Mouse (Mus musculus): ENCODE data around the gene Adamts14.

Adamts14 gene

GRCm38 (mm10) chr10:61275669-61276110 is 2.5 kb upstream of the Adamts14 start:
- no peak for DNase-seq (ENCODE audit: low spot score)

GRCm38 (mm10) chr10:61274532-61274931 is 1.3 kb upstream of the Adamts14 start:
- no peak for DNase-seq (ENCODE audit: low spot score)

DNA sequence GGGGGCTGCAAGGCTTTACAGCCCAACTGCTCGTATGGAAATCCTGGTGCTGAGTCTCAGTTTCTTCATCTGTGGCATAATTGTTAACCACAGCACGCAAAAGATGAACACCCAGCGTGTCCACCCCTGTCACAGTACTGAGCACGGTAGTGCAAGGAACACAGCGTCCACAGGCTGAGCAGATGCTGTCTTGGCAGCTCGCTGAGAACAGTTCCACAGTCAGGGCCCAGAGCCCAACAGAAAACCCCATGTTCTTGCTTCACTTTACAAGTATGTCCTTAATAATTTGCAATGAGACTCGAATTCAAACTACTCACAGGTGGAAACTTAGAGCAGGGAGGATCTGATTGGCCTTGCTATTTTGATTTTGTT is 592 bp upstream of the Adamts14 start:
- no peak for DNase-seq (ENCODE audit: low spot score)

DNA sequence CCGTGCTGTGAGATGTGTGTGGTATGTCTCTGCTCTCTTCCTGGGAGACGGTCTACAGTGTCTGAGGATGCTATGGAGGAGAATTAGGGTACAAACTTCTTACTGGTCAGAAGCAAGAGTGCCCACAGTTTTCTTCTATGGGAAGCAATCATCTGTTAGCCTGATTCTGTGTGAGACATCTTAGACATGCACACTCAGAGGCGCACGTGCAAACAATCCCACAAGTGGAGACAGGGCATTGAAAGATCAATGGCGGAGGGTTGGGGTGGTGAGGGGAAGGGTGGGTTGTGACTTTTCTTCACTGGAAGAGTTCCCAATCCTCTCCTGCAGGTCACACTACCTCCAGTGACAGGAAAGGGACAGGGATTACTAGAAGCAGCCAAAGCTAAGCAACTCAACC is 607 bp downstream of the Adamts14 start:
- DNase-seq (ENCODE audit: low spot score): no peak

DNA sequence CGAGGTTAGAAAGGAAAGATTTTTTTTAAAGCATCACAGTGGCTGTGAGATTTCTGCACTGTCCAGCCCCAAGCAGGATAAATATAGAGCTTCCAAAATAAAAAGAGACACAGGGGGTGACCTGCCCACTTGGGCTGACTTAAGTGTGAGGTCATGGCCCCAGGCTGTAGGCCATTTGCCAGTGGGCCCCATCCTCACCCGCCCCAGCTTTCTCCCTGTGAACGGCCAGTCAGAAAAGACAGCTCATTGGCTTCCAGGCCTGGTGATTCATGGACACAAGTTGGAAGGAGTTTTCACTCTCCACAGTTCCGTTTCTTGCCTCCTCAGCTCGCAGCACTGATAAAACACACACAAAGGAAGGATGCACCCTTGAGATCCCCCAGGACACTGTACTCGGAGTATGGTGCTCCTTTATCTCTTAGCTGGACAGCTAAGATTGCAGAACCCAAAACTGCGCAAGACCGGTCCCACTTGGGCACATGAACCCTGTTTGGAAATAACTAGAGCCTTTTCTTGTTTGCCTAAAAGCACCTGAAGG is 1.1 kb downstream of the Adamts14 start:
- DNase-seq (ENCODE audit: low spot score): no peak

GRCm38 (mm10) chr10:61267378-61267777 is 5.9 kb downstream of the Adamts14 start:
- DNase-seq (ENCODE audit: low spot score): no peak

- no peak for DNase-seq (ENCODE audit: low spot score)
Observed at GRCm38 (mm10) chr10:61263606-61264005, 9.6 kb downstream of the Adamts14 start.

DNA sequence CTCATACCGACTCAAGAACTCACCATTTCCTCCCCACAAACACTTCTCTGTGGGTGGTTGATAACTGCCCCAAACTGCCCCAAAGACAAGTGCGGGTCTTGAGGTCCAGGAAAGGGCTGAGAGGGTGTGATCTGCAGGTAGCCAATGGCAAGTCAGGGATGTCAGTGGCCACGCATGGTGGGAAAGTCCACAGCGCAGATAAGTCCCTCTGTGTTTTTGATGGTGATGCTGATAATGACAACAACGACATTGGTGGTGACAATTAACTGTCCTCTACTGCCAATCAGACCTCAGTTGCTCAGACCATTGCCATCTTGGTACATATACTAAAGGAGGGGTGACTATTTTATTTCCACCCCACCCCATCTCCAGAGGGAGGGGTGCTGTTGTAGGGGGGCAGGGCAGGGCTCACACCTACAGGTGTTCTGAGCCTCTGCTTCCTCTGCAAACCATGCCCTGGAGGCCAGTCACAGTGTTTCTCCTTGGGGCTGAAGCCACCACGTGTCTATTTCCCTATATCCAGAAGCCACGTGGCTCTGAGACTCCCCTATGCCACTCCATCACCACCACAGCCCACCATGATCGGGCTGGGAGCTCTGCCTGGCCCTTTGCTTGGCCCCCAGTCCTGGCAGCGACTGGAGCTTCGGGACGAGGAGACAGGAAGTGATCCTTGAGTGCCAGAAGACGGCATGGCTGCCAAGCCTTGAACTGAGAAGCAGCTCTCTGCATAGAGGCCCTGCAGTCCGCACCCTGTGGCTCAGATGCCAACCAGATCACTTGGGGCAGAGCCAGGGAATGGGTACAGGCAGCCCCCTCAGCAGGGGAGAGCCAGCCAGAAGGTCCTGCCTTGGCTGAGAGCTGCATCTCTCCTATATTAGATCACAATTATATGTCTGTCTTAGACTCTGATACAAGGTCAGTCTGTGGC is 11.7 kb downstream of the Adamts14 start:
- DNase-seq (ENCODE audit: low spot score): no peak

GRCm38 (mm10) chr10:61258131-61258530 is 15.1 kb downstream of the Adamts14 start:
- DNase-seq (ENCODE audit: low spot score): no peak

DNA sequence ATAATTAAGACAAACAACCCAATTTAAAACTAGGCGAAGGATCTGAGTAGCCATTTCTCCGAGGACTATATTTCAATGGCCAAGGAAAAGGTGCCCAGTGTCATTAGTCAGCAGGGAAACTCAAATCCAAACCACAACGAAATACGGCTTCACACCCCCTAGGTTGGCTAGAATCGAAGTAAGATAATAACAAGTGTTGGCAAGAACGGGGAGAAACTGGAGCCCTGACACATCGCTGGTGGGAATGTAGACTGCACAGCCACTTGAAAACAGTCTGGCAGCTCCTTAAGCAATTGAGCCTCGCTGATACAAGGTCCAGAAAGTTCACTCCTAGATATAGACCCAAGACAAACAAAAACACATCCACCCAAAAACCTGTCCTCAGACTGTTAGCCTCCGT is 16.6 kb downstream of the Adamts14 start:
- no peak for DNase-seq (ENCODE audit: low spot score)

DNA sequence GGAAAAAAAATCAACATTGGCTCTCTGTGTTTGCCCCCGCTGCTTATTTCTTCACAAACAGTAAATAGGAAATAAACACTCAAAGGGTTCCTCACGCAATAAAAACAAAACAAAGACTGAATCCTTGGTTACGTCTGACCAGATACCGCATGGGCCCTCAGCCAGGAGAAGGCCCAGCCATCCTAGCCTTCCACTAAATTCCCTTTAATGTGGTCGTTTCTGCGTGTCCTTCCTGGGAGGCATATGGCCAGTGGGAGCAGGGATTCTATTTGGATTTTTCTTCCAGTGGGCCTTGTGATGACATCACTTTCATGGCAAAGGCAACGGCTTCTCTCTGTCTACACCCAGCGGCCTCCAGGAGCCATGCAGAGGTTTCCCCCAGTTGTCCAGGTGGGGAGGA is 18.0 kb downstream of the Adamts14 start:
- no peak for DNase-seq (ENCODE audit: low spot score)

DNA sequence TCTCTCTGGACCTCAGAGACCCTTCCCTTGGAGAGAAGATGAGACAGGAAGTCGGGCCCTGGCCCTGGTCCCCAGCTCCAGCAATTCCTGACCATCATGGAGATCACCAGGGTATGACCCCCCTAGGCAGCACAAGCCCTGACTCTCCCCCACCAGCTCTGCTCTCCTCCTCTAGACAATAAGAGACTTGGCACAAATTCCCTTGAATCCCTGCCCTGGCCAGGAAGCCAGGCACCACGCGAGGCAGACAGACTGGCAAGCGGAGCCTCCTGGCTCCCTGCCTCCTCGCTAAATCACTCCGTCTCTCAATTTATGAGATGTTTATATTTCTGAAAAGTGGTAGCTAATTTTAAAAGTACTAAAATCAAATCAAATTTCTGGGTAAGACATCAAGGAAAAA is 18.5 kb downstream of the Adamts14 start:
- DNase-seq (ENCODE audit: low spot score): no peak

DNA sequence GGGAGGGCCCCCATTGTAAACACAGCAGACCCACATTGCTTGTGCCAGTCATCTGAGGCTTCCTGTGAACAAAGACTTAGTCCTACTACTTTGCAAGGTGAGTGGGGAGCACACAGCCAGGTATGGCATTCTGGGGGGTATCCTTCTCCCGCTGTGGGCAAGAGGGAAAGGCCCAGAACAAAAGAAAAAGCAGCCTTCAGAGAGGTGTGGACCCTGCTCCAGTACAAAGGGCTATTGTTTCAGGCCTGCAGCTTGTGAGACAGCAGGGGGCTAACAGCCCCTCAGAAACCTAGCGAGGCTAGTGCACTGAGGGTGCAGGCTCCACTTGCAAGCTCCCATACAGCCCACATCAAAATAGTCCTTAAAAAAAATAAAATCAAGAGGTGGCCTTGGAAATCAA is 23.3 kb downstream of the Adamts14 start:
- DNase-seq (ENCODE audit: low spot score): no peak

DNA sequence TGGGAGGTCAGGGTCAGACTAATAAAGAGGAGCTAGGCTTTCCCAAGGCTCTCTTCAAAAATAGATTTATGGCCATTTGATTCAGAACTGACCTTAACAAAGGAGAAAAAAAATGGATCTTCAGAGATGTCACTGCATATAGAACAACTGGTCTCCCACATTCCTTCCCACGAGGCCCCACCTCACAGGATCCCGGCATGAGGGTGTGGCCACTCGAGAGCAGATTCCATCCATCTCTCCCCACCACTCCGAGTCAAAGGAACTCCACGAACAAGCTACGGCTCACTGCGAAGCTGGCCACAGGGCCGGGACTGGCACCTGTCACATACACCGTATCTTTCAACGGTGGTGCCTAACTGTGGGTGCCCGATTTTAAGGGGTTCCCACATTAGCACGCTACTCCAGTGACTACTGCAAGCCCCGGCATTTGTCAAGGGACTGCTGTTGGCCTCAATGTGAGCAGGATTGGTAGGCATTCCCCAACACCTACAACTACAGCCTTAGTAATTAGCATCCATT is 24.6 kb downstream of the Adamts14 start:
- DNase-seq (ENCODE audit: low spot score): no peak

DNA sequence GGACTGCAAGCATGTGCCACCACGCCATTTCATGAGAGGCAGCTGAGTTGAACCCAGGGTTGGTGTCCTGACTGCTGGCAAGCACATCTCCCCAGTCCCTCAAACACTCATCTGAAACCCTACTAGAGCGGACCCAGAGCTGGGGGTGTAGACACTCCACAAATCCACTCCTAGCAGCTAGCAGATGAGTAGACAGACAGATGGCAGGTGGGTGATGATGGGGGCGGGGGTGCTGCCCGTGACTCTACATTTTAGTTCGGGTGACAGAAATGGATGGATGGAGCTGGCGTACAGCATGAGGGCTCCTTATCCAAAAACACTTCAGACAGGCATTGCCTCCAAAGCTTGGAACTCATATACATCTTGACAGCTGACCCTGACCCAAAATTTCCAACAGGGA is 26.9 kb downstream of the Adamts14 start:
- no peak for DNase-seq (ENCODE audit: low spot score)

DNA sequence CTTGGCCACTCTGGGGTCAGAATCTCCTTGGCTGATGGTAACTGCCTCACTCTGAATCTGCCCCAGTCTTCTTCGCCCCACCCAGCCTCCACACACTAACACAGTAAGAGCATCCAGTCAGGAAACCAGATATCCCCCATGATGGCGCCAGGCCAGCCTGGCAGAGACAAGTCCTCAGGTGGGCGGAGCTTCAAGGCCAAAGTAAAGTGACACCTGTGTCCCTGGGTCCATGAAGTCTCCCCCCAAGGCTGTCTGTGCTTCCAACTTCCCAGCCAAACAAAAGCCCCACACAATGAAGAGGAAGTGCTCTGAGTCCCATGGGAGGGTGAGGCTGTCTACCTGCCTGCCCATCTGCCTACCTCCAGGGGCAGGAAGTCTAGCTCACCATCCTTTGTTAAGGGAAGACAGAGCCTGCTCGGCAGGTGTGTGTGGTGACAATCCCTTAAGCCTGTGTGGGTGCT is 31.2 kb downstream of the Adamts14 start:
- no peak for DNase-seq (ENCODE audit: low spot score)

- no peak for DNase-seq (ENCODE audit: low spot score)
Observed at GRCm38 (mm10) chr10:61240108-61240920, 32.9 kb downstream of the Adamts14 start.

- DNase-seq (ENCODE audit: low spot score): no peak
Observed at GRCm38 (mm10) chr10:61237391-61237785, 35.9 kb downstream of the Adamts14 start.

- no peak for DNase-seq (ENCODE audit: low spot score)
Observed at GRCm38 (mm10) chr10:61236683-61237390, 36.4 kb downstream of the Adamts14 start.

DNA sequence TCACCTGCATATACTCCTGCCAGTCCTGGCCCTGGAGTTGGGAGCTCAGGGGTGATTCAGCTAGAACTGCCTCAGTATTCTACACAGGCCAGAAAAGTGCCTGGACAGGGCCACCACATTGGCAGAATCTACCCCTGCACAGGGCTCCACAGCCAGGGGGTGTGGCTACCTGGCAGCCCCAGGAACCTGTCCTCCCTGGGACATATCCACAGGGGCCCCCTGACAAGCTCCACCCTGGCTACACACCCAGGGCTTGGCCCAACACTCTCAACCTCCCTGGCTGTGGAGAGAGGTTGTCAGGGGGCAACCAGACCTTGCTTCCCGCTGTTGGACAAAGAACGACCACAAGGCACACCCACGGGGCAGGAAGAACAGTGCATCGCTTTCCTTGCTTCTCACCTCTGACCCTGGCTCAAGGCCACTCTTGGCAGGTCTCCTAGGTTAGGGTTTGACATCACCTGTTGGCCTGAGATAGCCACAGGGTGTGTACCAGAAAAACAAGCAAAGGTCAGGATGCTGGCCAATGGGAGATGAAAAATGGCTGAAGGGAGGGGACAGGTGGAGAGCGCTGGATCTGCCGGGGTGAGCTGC is 37.5 kb downstream of the Adamts14 start:
- no peak for DNase-seq (ENCODE audit: low spot score)

DNA sequence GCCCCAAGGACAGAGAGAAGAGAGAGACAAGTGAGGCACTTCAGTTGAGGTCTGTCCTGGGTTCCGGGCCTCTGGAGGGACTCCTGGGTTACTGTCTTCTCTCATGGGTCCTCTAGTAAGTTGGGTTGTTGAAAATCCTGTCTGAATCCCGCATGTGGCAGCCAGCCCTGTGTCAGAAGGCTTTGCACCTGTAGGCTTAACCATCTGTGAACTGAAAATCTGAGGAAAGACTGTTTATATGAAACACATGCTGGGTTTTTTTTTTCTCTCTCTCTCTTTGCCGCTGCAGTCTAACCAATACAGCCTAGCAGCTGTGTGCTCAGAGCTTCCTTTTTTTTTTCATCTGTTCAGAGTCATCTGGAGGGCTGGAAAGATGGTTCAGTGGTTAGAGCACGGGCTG is 38.9 kb downstream of the Adamts14 start:
- no peak for DNase-seq (ENCODE audit: low spot score)
